Mouse (Mus musculus) kidney, postnatal 0 days (tissue): ENCODE measurements around the gene Tapt1. TPM values are rescaled to one million over a fixed set of nuclear protein-coding genes. Genes with fewer than 3 reads are reported as not detected.

ENCODE experiments used
- ATAC-seq: fragments of 200-750 bp; cut with Nextera tagmentation; replicated peaks from 2 replicates; pipeline ENCODE4 v1.8.0; 2017; ENCODE audit warnings: low read depth, moderate number of reproducible peaks, moderate TSS enrichment, moderate library complexity; ENCODE audit not compliant: low FRiP score
- DNase-seq: peaks from one replicate; pipeline ENCODE4 v3.0.0-alpha.2; 2016; ENCODE audit warnings: low spot score
- H3K27ac ChIP-seq: fragments of 300-500 bp; sonication (generic); 2 replicates; pipeline ENCODE4 v1.5.1; 2014; ENCODE audit warnings: mild to moderate bottlenecking
- H3K27me3 ChIP-seq: fragments of 300-500 bp; sonication (generic); 2 replicates; pipeline ENCODE4 v1.6.1; 2014; ENCODE audit warnings: low read length, mixed read lengths; ENCODE audit not compliant: insufficient read depth
- H3K36me3 ChIP-seq: fragments of 300-500 bp; sonication (generic); 2 replicates; pipeline ENCODE4 v1.6.1; 2014; ENCODE audit warnings: low read length, mixed read lengths; ENCODE audit not compliant: insufficient read depth
- H3K4me1 ChIP-seq: fragments of 300-500 bp; sonication (generic); replicated peaks from 2 replicates; pipeline ENCODE4 v1.6.1; 2014; ENCODE audit warnings: antibody characterized with exemption, low read length, mixed read lengths; ENCODE audit not compliant: insufficient read depth
- H3K4me2 ChIP-seq: fragments of 300-500 bp; sonication (generic); 2 replicates; pipeline ENCODE4 v1.6.1; 2014; ENCODE audit warnings: mild to moderate bottlenecking, low read length, moderate library complexity, mixed read lengths
- H3K4me3 ChIP-seq: fragments of 300-500 bp; sonication (generic); replicated peaks from 2 replicates; pipeline ENCODE4 v1.5.1; 2014; ENCODE audit warnings: low read depth, low read length
- H3K9ac ChIP-seq: fragments of 300-500 bp; sonication (generic); 2 replicates; pipeline ENCODE4 v1.6.1; 2014; ENCODE audit warnings: low read depth, low read length
- H3K9me3 ChIP-seq: fragments of 300-500 bp; sonication (generic); replicated peaks from 2 replicates; pipeline ENCODE4 v1.6.1; 2016; ENCODE audit warnings: low read length, inconsistent platforms, mixed read lengths
- CTCF ChIP-seq: IDR thresholded peaks from 2 replicates; pipeline ENCODE4 v1.5.1; 2016; ENCODE audit warnings: antibody characterized with exemption, low read depth, mild to moderate bottlenecking, moderate library complexity
- WGBS: fragments of 180-500 bp; shearing (Covaris S2); extraction: QIAGEN DNeasy Blood & Tissue Kit; methylation state at CpG from one replicate; pipeline ENCODE4 v1.1.7; 2014; 5-methylcytosine and 5-hydroxymethylcytosine counted together
- polyA plus RNA-seq: library from polyadenylated mRNA; unstranded; fragments of >200 nt; fragmentation: Nextera tagmentation; extraction: Ambion mirVana; gene quantifications from 2 replicates; pipeline ENCODE4 v1.2.1, GENCODE M21; 2015

Gene Tapt1
- polyA plus RNA-seq, 1 experiment from 2014 or later = 27.4 TPM

- WGBS = 27% methylated on average over 2 of the region's 2 CpGs
- Histone ChIP-seq H3K4me1 (no peaks in the 10 kb centered on the region), H3K4me3 (no peak overlapping the region), H3K36me3 (no peaks in the 10 kb centered on the region), H3K9me3 (no peaks in the 10 kb centered on the region), H3K27ac (no peak overlapping the region), H3K27me3 (no peaks in the 10 kb centered on the region), H3K4me2 (no peak overlapping the region), H3K9ac (no peak overlapping the region)
- ATAC-seq (0 out of 2 replicates have a peak, but pooled peaks have one; percentile 29), DNase-seq (peak; percentile 58)
- TF ChIP-seq CTCF = peak; percentile 64
Measured at GRCm38 (mm10) chr5:44165854-44166253, 60.6 kb downstream of the Tapt1 start.

- DNase-seq = no peak
- H3K27me3 ChIP-seq = no peaks in the 10 kb centered on the region
- no peak for TF ChIP-seq CTCF
- 51% methylated on average over 7 of the region's 7 CpGs for WGBS
- no peak overlapping the region for H3K27ac ChIP-seq
- H3K36me3 ChIP-seq = no peaks in the 10 kb centered on the region
- H3K9me3 ChIP-seq = no peaks in the 10 kb centered on the region
- H3K9ac ChIP-seq = no peak overlapping the region
- ATAC-seq = no peak
- no peak overlapping the region for H3K4me2 ChIP-seq
- no peaks in the 10 kb centered on the region for H3K4me1 ChIP-seq
- H3K4me3 ChIP-seq = no peak overlapping the region
Measured at GRCm38 (mm10) chr5:44164233-44164776, 62.1 kb downstream of the Tapt1 start.

- Histone ChIP-seq H3K4me2 (no peak overlapping the region), H3K27me3 (no peaks in the 10 kb centered on the region), H3K4me1 (no peaks in the 10 kb centered on the region), H3K27ac (no peak overlapping the region), H3K36me3 (no peaks in the 10 kb centered on the region), H3K9ac (no peak overlapping the region), H3K4me3 (no peak overlapping the region), H3K9me3 (no peaks in the 10 kb centered on the region)
- DNase-seq (no peak), ATAC-seq (no peak)
- WGBS = 98% methylated on average over 3 of the region's 3 CpGs
- TF ChIP-seq CTCF = peak; percentile 42; the same call in 1 of the 2 replicates
Measured at GRCm38 (mm10) chr5:44163318-44163717, 63.1 kb downstream of the Tapt1 start.

GRCm38 (mm10) chr5:44162786-44163185 is 63.6 kb downstream of the Tapt1 start:
- H3K9ac ChIP-seq = no peak overlapping the region
- 86% methylated on average over 7 of the region's 7 CpGs for WGBS
- no peak overlapping the region for H3K27ac ChIP-seq
- H3K4me1 ChIP-seq = no peaks in the 10 kb centered on the region
- H3K36me3 ChIP-seq = no peaks in the 10 kb centered on the region
- no peak overlapping the region for H3K4me3 ChIP-seq
- no peaks in the 10 kb centered on the region for H3K9me3 ChIP-seq
- no peak for TF ChIP-seq CTCF
- DNase-seq (no peak), ATAC-seq (no peak)
- H3K27me3 ChIP-seq = no peaks in the 10 kb centered on the region
- H3K4me2 ChIP-seq = no peak overlapping the region

- Histone ChIP-seq H3K4me3 (no peak overlapping the region), H3K27ac (no peak overlapping the region), H3K4me1 (no peaks in the 10 kb centered on the region), H3K9me3 (no peaks in the 10 kb centered on the region), H3K4me2 (no peak overlapping the region), H3K27me3 (no peaks in the 10 kb centered on the region), H3K9ac (no peak overlapping the region), H3K36me3 (no peaks in the 10 kb centered on the region)
- no peak for TF ChIP-seq CTCF
- ATAC-seq (no peak), DNase-seq (no peak)
- WGBS = 77% methylated on average over 4 of the region's 4 CpGs
Measured at GRCm38 (mm10) chr5:44159679-44160438, 66.6 kb downstream of the Tapt1 start.

- DNase-seq (no peak), ATAC-seq (no peak)
- Histone ChIP-seq H3K27ac (no peak overlapping the region), H3K4me2 (no peak overlapping the region), H3K9ac (no peak overlapping the region), H3K9me3 (no peaks in the 10 kb centered on the region), H3K36me3 (no peaks in the 10 kb centered on the region), H3K4me1 (no peaks in the 10 kb centered on the region), H3K27me3 (no peaks in the 10 kb centered on the region), H3K4me3 (no peak overlapping the region)
- no peak for TF ChIP-seq CTCF
- WGBS = 91% methylated on average over 2 of the region's 2 CpGs
Measured at GRCm38 (mm10) chr5:44159231-44159630, 67.2 kb downstream of the Tapt1 start.
